Mouse (Mus musculus) CH12.LX (cell line): ENCODE measurements around the gene Syp. TPM values are rescaled to one million over a fixed set of nuclear protein-coding genes. Genes with fewer than 3 reads are reported as not detected.

ENCODE experiments used
- DNase-seq: peaks from one replicate; pipeline ENCODE4 v3.0.0-alpha.2; 2013; ENCODE audit errors: extremely low read depth
- H3K27ac ChIP-seq: 2 replicates; pipeline ENCODE4 v1.5.1; 2012; ENCODE audit warnings: low read depth, mild to moderate bottlenecking, control low read depth, moderate library complexity; ENCODE audit not compliant: insufficient read depth
- H3K27me3 ChIP-seq: replicated peaks from 2 replicates; pipeline ENCODE3; 2012; ENCODE audit warnings: inconsistent platforms
- H3K36me3 ChIP-seq, 2 experiments: replicated peaks in 1 of 2; 2 replicates each; pipeline versions ENCODE3 to v1.6.1; 2012; ENCODE audit warnings: inconsistent platforms in 1 of 2, low read length in 1 of 2, mild to moderate bottlenecking in 1 of 2, mixed read lengths in 1 of 2, moderate library complexity in 1 of 2; ENCODE audit not compliant: control insufficient read depth in 1 of 2, insufficient read depth in 1 of 2
- H3K4me1 ChIP-seq, 2 experiments: 2 replicates each; pipeline ENCODE4 v1.6.1; 2012; ENCODE audit warnings: inconsistent platforms in 1 of 2, moderate library complexity in 1 of 2; ENCODE audit not compliant: insufficient read depth in 2 of 2, control insufficient read depth in 1 of 2
- H3K4me2 ChIP-seq: 2 replicates; pipeline ENCODE4 v1.6.1; 2012; ENCODE audit warnings: low read depth, mild to moderate bottlenecking, control low read depth; ENCODE audit not compliant: poor library complexity, insufficient read depth, severe bottlenecking
- H3K4me3 ChIP-seq, 3 experiments: fragments of 150-350 bp in 1 of 3; sonication (generic) in 1 of 3; replicated peaks in 1 of 3; 2 replicates each; pipeline versions ENCODE3 to v1.5.1; 2011 to 2012; ENCODE audit warnings: low read depth in 2 of 3, low read length in 2 of 3, mild to moderate bottlenecking in 2 of 3, moderate library complexity in 2 of 3, control low read depth in 1 of 3, improper control_type of control experiment in 1 of 3, inconsistent platforms in 1 of 3, mixed read lengths in 1 of 3; ENCODE audit not compliant: poor library complexity in 1 of 3
- H3K79me2 ChIP-seq: replicated peaks from 2 replicates; pipeline ENCODE4 v1.6.1; 2012; ENCODE audit warnings: mild to moderate bottlenecking, moderate library complexity; ENCODE audit not compliant: control insufficient read depth, poor library complexity, insufficient read depth, severe bottlenecking; ENCODE audit errors: extremely low read depth
- H3K9ac ChIP-seq: 2 replicates; pipeline ENCODE4 v1.6.1; 2012; ENCODE audit warnings: low read depth, mild to moderate bottlenecking, control low read depth, moderate library complexity; ENCODE audit not compliant: insufficient read depth
- H3K9me3 ChIP-seq: replicated peaks from 2 replicates; pipeline ENCODE3; 2012; ENCODE audit warnings: low read length, inconsistent platforms, mixed read lengths
- BHLHE40 ChIP-seq: IDR thresholded peaks from 2 replicates; pipeline ENCODE4 v1.6.1; 2011; ENCODE audit warnings: mild to moderate bottlenecking, low read depth, low read length, improper control_type of control experiment
- CHD1 ChIP-seq: IDR thresholded peaks from 2 replicates; pipeline ENCODE4 v1.6.1; 2012; ENCODE audit warnings: low read depth, low read length, improper control_type of control experiment, inconsistent platforms
- CHD2 ChIP-seq: IDR thresholded peaks from 2 replicates; pipeline ENCODE4 v1.6.1; 2011; ENCODE audit warnings: low read length, improper control_type of control experiment
- CTCF ChIP-seq, 2 experiments: IDR thresholded peaks in 1 of 2; conservative IDR thresholded peaks in 1 of 2; 2 replicates each; pipeline ENCODE4 v1.5.1; 2011 to 2012; ENCODE audit warnings: low read depth in 2 of 2, low read length in 2 of 2, improper control_type of control experiment in 1 of 2, inconsistent platforms in 1 of 2, mild to moderate bottlenecking in 1 of 2, moderate library complexity in 1 of 2
- E2F4 ChIP-seq: IDR thresholded peaks from 2 replicates; pipeline ENCODE4 v1.6.1; 2011; ENCODE audit warnings: low read depth, low read length, improper control_type of control experiment; ENCODE audit not compliant: insufficient replicate concordance
- ELF1 ChIP-seq: IDR thresholded peaks from 2 replicates; pipeline ENCODE4 v1.6.1; 2014; ENCODE audit warnings: low read depth, mild to moderate bottlenecking, inconsistent platforms, low read length, improper control_type of control experiment
- ETS1 ChIP-seq: conservative IDR thresholded peaks from 2 replicates; pipeline ENCODE4 v1.6.1; 2012; ENCODE audit warnings: low read depth, mild to moderate bottlenecking, inconsistent platforms, low read length, improper control_type of control experiment, moderate library complexity
- GABPA ChIP-seq: IDR thresholded peaks from 2 replicates; pipeline ENCODE4 v1.6.1; 2012; ENCODE audit warnings: low read depth, low read length, improper control_type of control experiment, inconsistent platforms; ENCODE audit not compliant: insufficient replicate concordance
- HCFC1 ChIP-seq: IDR thresholded peaks from 2 replicates; pipeline ENCODE4 v1.6.1; 2012; ENCODE audit warnings: low read depth, mild to moderate bottlenecking, inconsistent platforms, low read length, improper control_type of control experiment
- JUN ChIP-seq: IDR thresholded peaks from 2 replicates; pipeline ENCODE4 v1.6.1; 2011; ENCODE audit warnings: low read depth, mild to moderate bottlenecking, low read length, improper control_type of control experiment, moderate library complexity; ENCODE audit not compliant: insufficient read depth
- KAT2A ChIP-seq: IDR thresholded peaks from 2 replicates; pipeline ENCODE4 v1.6.1; 2012; ENCODE audit warnings: low read length, improper control_type of control experiment, inconsistent platforms; ENCODE audit not compliant: insufficient replicate concordance
- MAFK ChIP-seq: IDR thresholded peaks from 2 replicates; pipeline ENCODE4 v1.6.1; 2011; ENCODE audit warnings: low read length, improper control_type of control experiment; ENCODE audit not compliant: insufficient replicate concordance
- MAX ChIP-seq: IDR thresholded peaks from 2 replicates; pipeline ENCODE4 v1.6.1; 2011; ENCODE audit warnings: low read length, improper control_type of control experiment
- MAZ ChIP-seq: IDR thresholded peaks from 2 replicates; pipeline ENCODE4 v1.6.1; 2012; ENCODE audit warnings: low read depth, mild to moderate bottlenecking, inconsistent platforms, low read length, improper control_type of control experiment, moderate library complexity
- MXI1 ChIP-seq: IDR thresholded peaks from 2 replicates; pipeline ENCODE4 v1.6.1; 2011; ENCODE audit warnings: mild to moderate bottlenecking, low read depth, low read length, improper control_type of control experiment
- MYC ChIP-seq: IDR thresholded peaks from 2 replicates; pipeline ENCODE4 v1.6.1; 2011; ENCODE audit warnings: low read depth, mild to moderate bottlenecking, improper control_type of control experiment, low read length
- NELFE ChIP-seq: IDR thresholded peaks from 2 replicates; pipeline ENCODE4 v1.6.1; 2011; ENCODE audit warnings: low read depth, low read length, improper control_type of control experiment
- NRF1 ChIP-seq: IDR thresholded peaks from 2 replicates; pipeline ENCODE4 v1.6.1; 2014; ENCODE audit warnings: low read depth, mild to moderate bottlenecking, inconsistent platforms, low read length, improper control_type of control experiment, moderate library complexity
- POLR2AphosphoS2 ChIP-seq: IDR thresholded peaks from 2 replicates; pipeline ENCODE4 v1.6.1; 2011; ENCODE audit warnings: low read depth, low read length, improper control_type of control experiment
- RCOR1 ChIP-seq: conservative IDR thresholded peaks from 2 replicates; pipeline ENCODE4 v1.6.1; 2012; ENCODE audit warnings: low read depth, mild to moderate bottlenecking, inconsistent platforms, low read length, improper control_type of control experiment
- TBP ChIP-seq: conservative IDR thresholded peaks from 2 replicates; pipeline ENCODE4 v1.6.1; 2011; ENCODE audit warnings: low read depth, low read length, improper control_type of control experiment
- TCF12 ChIP-seq: IDR thresholded peaks from 2 replicates; pipeline ENCODE4 v1.6.1; 2014; ENCODE audit warnings: low read depth, mild to moderate bottlenecking, inconsistent platforms, low read length, improper control_type of control experiment
- ZKSCAN1 ChIP-seq: IDR thresholded peaks from 2 replicates; pipeline ENCODE4 v1.6.1; 2012; ENCODE audit warnings: low read depth, inconsistent platforms, low read length, improper control_type of control experiment, borderline replicate concordance
- ZMIZ1 ChIP-seq: IDR thresholded peaks from 2 replicates; pipeline ENCODE4 v1.6.1; 2012; ENCODE audit warnings: low read depth, mild to moderate bottlenecking, inconsistent platforms, low read length, improper control_type of control experiment
- dilution Hi-C: fragments of 300-500 bp; cut with MboI; formaldehyde crosslinking; loops from 2 replicates; pipeline ENCODE4 v1.14.3; 2020; ENCODE audit warnings: low sequenced_read_pairs; ENCODE audit not compliant: extremely low pct_unique_long_range_greater_than_20kb, extremely low pct_ligation_motif_present
- in situ Hi-C: fragments of 300-500 bp; cut with MboI; formaldehyde crosslinking; loops from 3 replicates; pipeline ENCODE4 v1.14.3; 2019; ENCODE audit warnings: low sequenced_read_pairs, low pct_ligation_motif_present, low pct_unique_long_range_greater_than_20kb, mixed read lengths
- polyA plus RNA-seq: library from polyadenylated mRNA; unstranded; fragments of >175 nt; gene quantifications from 2 replicates; pipeline ENCODE4 v1.2.1, GENCODE M21; 2012; ENCODE audit warnings: low read depth; ENCODE audit not compliant: insufficient read length
- total RNA-seq, 2 experiments: library from RNA; depleted of rRNA; stranded (reverse); fragments of 300-350 nt in 1 of 2; fragments of >200 nt in 1 of 2; gene quantifications; 2 replicates each; pipeline ENCODE4 v1.2.3; 2012 to 2014

The Syp gene
- total and polyA plus RNA-seq, 3 experiments, result 0.27 to 1.2 (median 0.74) TPM

DNA sequence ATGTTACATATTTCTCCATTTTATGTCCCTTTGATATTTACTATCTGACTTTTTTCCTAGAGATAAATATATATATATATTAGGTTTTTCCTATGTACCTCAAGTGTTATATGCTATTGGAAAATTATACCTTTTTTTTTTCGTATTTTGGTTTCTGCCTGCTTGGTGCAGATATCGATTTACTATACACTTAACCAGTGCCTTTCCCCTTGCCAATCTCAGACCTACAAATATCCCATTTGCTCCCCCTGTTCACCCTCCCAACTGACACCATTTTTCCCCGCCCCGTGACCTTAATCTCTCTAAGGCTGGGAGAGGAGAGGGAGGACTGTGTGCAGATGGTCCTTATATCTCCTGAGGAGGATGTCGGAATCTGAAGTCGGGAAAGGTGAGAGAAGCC, 31.5 kb upstream of the Syp start, which contains the start of gene Cacna1f:
Gene Cacna1f (plus strand): TSS at position 301 of the 400 bp plus-strand sequence.
- Histone ChIP-seq H3K9me3 (no peaks in the 10 kb centered on the region), H3K27me3 (peaks cover 5% of the 10 kb centered on the region), H3K4me2 (no peak within 1 kb of the TSS), H3K79me2 (peaks cover 3% of the 10 kb centered on the region; the same call in 1 of the 2 replicates), H3K36me3 (peaks cover 5 to 18% of the 10 kb centered on the region in 2 experiments), H3K27ac (no peak within 1 kb of the TSS), H3K9ac (no peak within 1 kb of the TSS), H3K4me1 (peaks cover 3 to 12% of the 10 kb centered on the region in 2 experiments; a peak in 3 of 4 replicates), H3K4me3 (no peak within 1 kb of the TSS)
- DNase-seq, result no peak
- TF ChIP-seq MXI1 (no peak), ELF1 (no peak), POLR2AphosphoS2 (no peak), E2F4 (no peak), NELFE (no peak), TCF12 (no peak), CHD2 (no peak), MAZ (no peak), GABPA (no peak), HCFC1 (no peak)
- in situ Hi-C loops (no loop called here), dilution Hi-C loops (no loop called here)

DNA sequence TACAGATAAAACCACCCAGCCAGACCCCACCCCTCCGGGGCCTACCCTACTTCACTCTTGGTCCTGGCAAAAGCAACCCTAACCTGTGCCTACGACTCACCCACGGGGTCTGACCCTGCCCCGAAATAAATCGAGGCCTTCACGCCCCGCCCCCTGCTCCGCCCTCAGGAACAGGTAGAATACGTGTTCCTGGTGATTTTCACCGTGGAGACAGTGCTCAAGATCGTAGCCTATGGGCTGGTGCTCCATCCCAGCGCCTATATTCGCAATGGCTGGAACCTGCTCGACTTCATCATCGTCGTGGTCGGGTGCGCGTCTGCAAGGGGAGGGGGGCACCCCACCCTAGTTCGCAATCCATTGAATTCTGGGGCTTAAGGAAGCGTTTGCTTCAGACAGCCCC, 28.2 kb upstream of the Syp start:
- TF ChIP-seq CHD1, result no peak
- TF ChIP-seq TCF12, result no peak
- no peak for TF ChIP-seq MAX
- TF ChIP-seq ZMIZ1, result no peak
- no peaks in the 10 kb centered on the region for H3K79me2 ChIP-seq
- no peaks in the 10 kb centered on the region for H3K4me1 ChIP-seq
- H3K4me2 ChIP-seq, result no peak overlapping the region
- peaks cover 6% of the 10 kb centered on the region for H3K27me3 ChIP-seq
- H3K9ac ChIP-seq, result no peak overlapping the region
- H3K36me3 ChIP-seq, result no peaks in the 10 kb centered on the region
- no peaks in the 10 kb centered on the region for H3K9me3 ChIP-seq
- DNase-seq, result no peak
- dilution Hi-C loops (no loop called here), in situ Hi-C loops (no loop called here)
- no peak overlapping the region for H3K27ac ChIP-seq
- no peak overlapping the region for H3K4me3 ChIP-seq

DNA sequence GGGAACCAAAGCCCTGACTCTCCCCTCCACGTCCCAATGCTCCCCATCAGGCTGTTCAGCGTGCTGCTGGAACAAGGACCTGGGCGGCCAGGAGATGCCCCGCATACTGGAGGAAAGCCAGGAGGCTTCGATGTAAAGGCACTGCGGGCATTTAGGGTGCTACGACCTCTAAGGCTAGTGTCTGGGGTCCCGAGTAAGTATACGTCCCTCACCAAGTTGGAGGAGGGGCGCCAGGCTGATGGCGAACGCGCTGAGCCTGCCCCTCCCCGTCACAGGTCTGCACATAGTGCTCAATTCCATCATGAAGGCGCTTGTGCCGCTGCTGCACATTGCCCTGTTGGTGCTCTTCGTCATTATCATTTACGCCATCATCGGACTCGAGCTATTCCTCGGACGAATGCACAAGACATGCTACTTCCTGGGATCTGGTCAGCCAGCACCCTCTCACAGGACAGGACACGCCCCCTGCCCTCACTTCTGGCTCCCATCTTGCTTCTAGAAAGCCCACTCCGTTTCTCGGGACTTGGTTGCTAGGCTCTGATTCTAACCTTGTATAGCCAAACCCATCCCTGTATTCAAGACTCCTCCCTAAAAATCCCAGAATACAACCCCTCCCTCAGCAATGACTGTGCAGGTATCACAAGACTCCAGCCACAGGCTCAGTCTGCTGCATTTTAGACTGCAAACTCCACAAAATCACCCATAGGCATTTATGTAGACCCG, 27.6 kb upstream of the Syp start:
- Histone ChIP-seq H3K9me3 (no peaks in the 10 kb centered on the region), H3K27ac (no peak overlapping the region), H3K79me2 (no peaks in the 10 kb centered on the region), H3K4me1 (no peaks in the 10 kb centered on the region), H3K9ac (no peak overlapping the region), H3K4me2 (no peak overlapping the region), H3K4me3 (no peak overlapping the region), H3K27me3 (peaks cover 6% of the 10 kb centered on the region), H3K36me3 (no peaks in the 10 kb centered on the region)
- DNase-seq, result no peak
- dilution Hi-C loops, result no loop called here
- in situ Hi-C loops, result no loop called here
- TF ChIP-seq RCOR1 (no peak), NELFE (no peak), JUN (no peak), MAZ (no peak), E2F4 (no peak), MYC (no peak), CHD1 (no peak), NRF1 (no peak), TBP (no peak), BHLHE40 (no peak), KAT2A (no peak), CTCF (conservative IDR thresholded peaks at IDR 0.05 in 1 of 2, IDR thresholded peaks at IDR 0.05 in 1 of 2; ENCODE audit: low read depth in 2 of 2, low read length in 2 of 2) (no peak), ZKSCAN1 (no peak), MAFK (no peak), MAX (no peak), ETS1 (no peak)
